Mouse (Mus musculus) CD4-positive naive resting alpha-beta T cell, adult 76 days (primary cell): Measurements from ENCODE around the gene Pcdh18. TPM values are rescaled to one million over a fixed set of nuclear protein-coding genes. Genes with fewer than 3 reads are reported as not detected.

Experiments used
- total RNA-seq: library from RNA; stranded (reverse); gene quantifications from one replicate; pipeline ENCODE4 v1.2.4, GENCODE M21; 2023

Gene Pcdh18
- not detected for total RNA-seq

DNA sequence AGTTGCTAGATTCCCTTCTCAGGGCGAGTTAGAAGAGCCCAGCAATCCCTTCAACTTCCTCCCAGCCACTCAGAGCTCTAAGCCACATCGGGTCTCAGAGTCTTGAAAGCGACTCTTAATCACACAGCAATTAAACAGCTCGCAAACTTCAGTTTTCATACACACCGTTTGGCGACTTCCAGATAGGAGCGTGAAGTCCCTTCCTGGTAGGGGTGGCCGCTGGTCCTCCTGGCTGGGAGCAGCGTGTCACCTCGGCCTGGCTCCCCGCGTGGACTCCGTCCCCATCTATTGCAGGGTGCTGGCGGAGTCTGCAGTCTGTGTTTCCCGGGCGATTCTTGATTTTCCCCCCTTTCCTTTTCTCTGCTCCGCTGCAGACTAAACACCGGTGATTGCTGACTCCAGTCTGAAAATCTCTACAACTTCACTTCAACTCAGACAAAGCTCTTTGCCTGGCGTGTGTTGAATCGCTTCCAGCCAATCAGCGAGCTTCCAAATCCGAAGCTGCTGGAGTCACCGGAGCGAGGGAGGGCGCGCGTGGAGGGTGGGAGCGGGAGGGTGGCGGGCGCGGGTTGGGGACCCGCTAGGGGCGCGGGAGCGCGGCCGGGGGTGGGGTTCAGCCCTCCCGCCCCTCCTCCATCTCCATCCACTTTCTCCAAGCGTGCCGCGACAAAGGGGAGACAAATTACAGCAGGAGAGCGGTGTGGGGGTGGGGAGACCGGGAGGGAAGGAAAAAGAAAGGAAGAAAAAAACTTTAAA, at the start of gene Pcdh18:
Pcdh18 (minus strand) TSS at position 456 of the 756 bp plus-strand sequence.

